Mouse (Mus musculus) right cerebral cortex, postnatal 10 days (tissue): Measurements from ENCODE around the gene Abca7.
"Not testable (repeated sequence)": the region's sequence is repeated elsewhere in the genome, so short reads cannot be mapped to it uniquely, and the experiment has no call there.

Source experiments
- DNase-seq, 2 experiments: peaks; one replicate each; pipeline ENCODE4 v3.0.0; 2021; ENCODE audit warnings: low spot score in 2 of 2

Gene Abca7

GRCm38 (mm10) chr10:80045766-80046165 is 49.5 kb downstream of the Abca7 start:
- DNase-seq: no peak

DNA sequence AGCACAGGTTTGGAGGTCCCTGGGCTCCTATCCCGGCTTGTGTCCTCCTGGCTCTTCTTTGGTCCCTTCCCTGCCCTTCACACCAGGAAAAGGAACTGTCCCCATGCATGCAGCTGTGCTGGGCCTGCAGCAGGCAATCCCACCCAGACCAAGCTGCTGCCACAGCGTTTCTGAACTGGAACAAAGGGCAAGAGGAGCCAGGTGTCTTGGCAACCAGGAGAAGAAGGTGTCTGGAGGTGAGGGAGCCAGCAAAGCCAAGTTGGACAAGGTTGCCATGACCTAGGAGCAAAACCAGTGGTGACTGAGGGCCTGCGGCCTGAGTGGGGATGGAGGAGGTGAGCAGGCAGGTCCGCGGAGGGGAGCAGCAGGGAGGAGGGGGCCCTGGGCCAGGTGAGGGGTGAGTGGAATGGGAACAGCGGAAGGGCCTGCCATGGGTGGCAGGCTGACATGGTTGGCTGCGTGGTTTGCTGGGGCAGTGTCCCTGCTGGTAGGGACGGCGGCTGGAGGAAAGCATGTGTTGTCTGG is 50.8 kb downstream of the Abca7 start, which contains the start of gene Gpx4:
Gene Gpx4, plus strand, starts transcription at position 126 of the 525 bp plus-strand sequence.
- DNase-seq: no peak

DNA sequence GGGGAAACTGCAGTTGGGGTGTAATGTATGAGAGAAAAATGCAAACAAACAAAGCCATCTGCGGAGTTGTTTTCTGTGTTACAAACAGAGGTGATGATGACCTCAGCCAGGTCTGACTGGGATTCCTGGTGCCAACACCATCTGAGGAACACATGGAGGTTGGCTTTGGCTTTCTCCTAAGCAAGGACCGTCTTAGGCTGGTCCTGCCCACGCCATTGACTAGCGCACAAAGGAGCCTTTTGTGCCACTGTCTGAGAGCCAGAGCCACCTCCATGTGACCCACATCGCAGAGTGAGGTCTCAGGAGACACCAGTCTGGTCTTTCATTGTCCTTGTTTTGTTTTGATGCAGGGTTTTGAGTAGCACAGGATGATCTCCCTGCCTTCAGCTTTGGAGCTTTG is 52.1 kb downstream of the Abca7 start:
- no peak for DNase-seq

DNA sequence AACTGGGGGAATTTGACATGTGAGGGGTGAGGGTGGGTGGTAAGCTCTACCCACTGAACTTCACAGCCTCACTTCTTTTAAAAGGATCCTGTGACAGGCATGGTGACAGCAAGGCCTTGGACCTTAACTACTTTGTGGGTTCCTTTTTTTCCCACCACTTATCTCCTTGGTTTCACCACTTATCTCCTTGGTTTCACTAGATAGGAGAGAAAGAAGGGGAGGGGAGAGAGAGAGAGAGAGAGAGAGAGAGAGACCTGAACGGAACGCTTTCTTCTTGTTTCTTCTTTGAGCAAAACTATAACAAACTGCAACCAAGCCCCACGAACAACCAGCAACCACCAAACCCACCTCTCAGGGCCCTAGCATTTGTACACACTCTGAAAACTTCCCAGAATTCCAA is 52.5 kb downstream of the Abca7 start:
- DNase-seq: no peak

DNA sequence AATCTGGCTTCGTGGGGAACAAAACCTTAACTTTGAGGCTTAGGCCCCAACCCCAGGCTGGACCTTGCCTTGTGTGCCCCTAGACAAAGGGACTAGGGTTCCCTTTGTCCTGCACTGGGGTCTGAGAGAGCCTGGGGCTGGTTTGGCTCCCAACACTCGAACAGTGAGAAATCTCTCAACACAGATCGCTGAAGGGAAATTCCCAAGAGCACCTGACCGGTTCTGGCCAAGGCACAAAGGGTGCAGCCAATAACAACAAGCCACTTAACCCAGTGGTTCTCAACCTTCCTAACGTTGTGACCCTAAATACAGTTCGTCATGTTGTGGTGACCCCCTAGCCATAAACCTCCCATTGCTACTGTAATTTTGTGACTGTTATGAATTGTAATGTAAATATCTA is 54.0 kb downstream of the Abca7 start:
- DNase-seq: no peak

DNA sequence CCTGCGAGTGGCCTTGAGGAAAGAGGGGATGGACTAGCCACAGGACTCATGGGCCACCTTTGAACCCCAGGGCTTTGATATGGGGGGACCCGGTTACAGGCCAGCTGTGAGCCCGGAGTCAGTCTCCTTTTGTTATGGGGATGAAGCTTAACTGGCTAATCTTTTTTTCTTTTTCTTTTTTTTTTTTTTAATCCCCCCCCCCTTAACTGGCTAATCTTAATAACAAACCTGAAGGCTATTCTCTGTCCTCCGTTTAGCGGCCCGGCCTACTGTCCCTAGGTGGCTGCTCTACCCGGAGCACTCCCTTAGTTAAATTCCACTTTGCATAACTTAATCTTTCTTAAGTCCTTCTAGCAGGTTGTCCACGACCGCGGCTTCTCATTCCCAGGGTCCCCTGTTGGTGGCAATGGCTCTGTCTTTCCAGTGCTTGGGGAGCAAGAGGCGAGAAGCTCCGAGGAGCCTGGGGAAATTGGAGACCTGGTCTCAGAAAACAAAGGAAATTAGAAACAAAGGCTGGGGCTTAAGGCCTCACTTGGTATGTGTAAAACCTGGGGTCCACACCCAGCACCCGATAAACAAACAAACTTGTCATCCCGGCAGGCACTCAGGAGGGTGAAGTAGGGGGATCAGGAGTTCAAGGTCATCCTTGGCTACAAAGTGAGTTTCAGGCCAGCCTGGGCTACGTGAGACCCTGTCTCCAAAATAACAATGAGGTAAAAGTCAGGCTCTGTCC is 54.8 kb downstream of the Abca7 start:
- no peak for DNase-seq

DNA sequence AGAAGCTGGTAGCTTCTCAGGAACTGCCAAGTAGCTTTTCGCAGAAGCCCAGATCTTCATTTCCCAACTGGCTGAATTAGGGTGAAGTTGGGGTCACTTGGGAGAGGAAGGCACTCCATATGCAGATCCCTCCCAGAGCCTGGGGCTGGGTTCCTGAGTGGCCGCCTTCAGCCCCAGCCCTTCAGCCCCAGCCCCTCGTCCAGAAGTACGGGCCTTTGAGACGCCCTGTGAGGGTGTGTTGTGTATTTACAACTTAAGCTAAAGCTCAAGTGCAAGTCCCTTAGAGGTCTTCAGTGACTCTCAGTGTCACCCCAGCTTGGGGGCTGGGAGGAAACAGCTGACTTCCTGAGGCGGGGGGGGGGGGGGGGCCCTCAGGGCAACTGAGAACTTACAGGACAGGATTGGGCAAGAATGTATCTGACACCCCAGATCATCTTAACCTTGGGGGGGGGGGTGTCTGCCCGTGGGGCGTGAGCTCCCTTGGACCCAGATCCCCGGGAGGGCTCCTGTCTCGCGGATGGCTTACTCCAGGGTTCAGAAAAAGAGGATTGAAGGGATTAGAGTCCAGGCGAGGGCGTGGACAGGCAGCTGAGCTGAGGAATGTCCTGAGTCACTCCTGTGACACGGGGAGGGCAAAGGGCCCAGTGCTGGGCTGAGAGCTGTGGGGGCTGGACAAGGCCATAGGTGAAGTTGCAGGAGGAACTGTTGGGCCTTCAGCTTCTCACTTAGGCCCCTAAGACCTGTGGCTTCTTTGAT is 55.5 kb downstream of the Abca7 start:
- DNase-seq: no peak

GRCm38 (mm10) chr10:80052374-80052764 is 56.1 kb downstream of the Abca7 start:
- no peak for DNase-seq

DNA sequence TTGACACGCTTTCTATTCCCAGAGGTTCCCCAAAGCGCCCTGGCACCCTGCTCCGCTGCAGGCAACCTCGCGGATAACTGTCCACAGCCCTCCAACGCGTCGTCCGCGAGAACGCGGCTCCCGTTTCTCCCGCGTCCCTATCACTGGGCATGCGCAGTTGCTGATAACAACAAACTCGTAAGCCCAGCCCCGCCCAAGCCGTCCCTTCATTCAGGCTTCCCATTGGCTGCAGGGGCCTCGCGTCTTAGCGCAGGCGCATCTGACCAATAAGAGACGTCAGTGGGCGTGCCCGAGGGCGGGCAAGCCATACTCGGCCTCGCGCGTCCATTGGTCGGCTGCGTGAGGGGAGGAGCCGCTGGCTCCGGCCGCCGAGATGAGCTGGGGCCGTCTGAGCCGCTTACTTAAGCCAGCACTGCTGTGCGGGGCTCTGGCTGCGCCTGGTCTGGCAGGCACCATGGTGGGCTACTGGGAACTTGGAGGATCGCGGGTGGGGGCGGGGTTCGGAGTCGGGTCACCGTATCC is 57.0 kb downstream of the Abca7 start:
- peak; percentile 100 for DNase-seq

GRCm38 (mm10) chr10:80053831-80054815 is 57.8 kb downstream of the Abca7 start:
- DNase-seq: peak; percentile 75 to 77

- DNase-seq: not testable (repeated sequence)
Measured at GRCm38 (mm10) chr10:80054911-80055310, 58.6 kb downstream of the Abca7 start.

GRCm38 (mm10) chr10:80055364-80055763 is 59.1 kb downstream of the Abca7 start:
- no peak for DNase-seq

GRCm38 (mm10) chr10:80055891-80056290 is 59.6 kb downstream of the Abca7 start:
- no peak for DNase-seq

GRCm38 (mm10) chr10:80056506-80056905 is 60.2 kb downstream of the Abca7 start:
- no peak for DNase-seq

GRCm38 (mm10) chr10:80056976-80057682 is 60.8 kb downstream of the Abca7 start:
- DNase-seq: no peak

DNA sequence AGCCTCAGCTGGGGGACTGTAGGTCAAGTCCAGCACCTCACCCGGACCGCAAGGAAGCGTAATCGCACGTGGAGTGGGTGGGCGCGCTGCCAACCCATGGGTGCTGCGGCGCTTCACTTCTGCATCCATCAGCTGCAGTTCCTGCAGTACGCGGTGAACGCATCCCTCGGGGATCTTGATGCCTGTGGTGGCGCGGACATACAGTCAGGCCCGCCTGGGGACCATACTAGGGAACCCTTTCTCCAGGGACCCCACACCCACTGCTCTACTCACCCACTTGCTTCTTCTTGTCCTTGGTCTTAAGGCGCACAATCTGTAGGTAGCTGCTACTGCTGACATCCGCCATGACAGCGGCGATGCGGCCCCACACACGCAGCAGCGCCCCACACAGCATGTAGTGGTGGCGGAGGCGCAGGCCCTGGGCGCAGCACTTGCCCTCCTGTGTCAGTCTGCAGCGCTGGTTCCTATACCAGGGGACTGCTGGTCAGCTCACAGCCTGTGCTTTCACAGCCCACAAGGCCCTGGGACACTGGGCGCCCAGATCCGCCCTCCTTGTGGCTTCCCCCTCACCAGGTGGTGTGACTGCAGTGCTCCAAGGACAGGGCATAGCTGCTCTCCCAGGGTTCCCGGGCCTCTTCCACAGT is 61.5 kb downstream of the Abca7 start:
- DNase-seq: peak in 1 of 2 experiments; percentile 63

DNA sequence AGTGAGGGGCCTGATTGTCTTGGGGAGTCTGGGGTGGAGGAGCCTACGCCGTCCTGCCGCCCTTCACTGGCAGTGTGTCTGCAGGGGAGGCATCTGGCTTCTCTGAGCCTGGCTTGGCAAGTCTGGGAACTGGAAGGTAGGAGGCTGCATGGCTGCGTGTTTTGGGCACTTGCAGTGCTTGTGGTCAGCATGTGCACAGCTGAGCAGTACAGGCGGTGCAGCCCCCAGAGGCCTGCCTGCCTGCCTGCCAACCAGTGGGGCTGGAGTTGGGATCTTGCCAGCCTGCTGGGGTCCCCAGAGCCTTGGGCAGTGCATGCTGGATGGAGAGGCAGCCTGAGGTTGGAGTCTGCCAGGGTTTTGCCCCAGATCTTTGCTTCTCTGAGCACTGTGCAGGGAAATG is 66.8 kb downstream of the Abca7 start:
- DNase-seq: peak in 1 of 2 experiments; percentile 64

GRCm38 (mm10) chr10:80063877-80064650 is 67.8 kb downstream of the Abca7 start:
- no peak for DNase-seq
